Mouse (Mus musculus) thymus, adult 2 months (tissue): ENCODE measurements around the gene Fam20b.

ENCODE experiments used
- CTCF ChIP-seq: fragments of 200-500 bp; IDR thresholded peaks from 2 replicates; pipeline ENCODE4 v1.5.1; 2012; ENCODE audit warnings: mild to moderate bottlenecking, control low read depth, low read length, moderate library complexity, borderline replicate concordance; ENCODE audit not compliant: control insufficient read depth, poor library complexity, insufficient read depth; ENCODE audit errors: extremely low read depth
- POLR2A ChIP-seq: fragments of 200-500 bp; IDR thresholded peaks from 2 replicates; pipeline ENCODE4 v1.6.1; 2012; ENCODE audit warnings: mild to moderate bottlenecking, low read length, control low read depth, moderate library complexity; ENCODE audit not compliant: control insufficient read depth, poor library complexity, insufficient read depth; ENCODE audit errors: extremely low read depth

- 0 out of 2 replicates have a peak, but pooled peaks have one; percentile 25 for TF ChIP-seq CTCF
- no peak for TF ChIP-seq POLR2A
Measured at GRCm38 (mm10) chr1:156633095-156633494, 85.8 kb downstream of the Fam20b start.
